Mouse (Mus musculus) kidney, adult 2 months (tissue): Measurements from ENCODE around the gene Ttc12.

Experiments
- CTCF ChIP-seq: fragments of 200-500 bp; conservative IDR thresholded peaks from 2 replicates; pipeline ENCODE4 v1.5.1; 2011; ENCODE audit warnings: low read depth, mild to moderate bottlenecking, control low read depth, low read length, moderate library complexity, mixed read lengths; ENCODE audit not compliant: insufficient read depth, insufficient read length
- POLR2A ChIP-seq: fragments of 200-500 bp; IDR thresholded peaks from one replicate; pipeline ENCODE4 v1.6.1; 2011; ENCODE audit warnings: low read depth, low read length, control low read depth

GRCm38 (mm10) chr9:49507829-49508585, 22.0 kb upstream of the Ttc12 start:
- TF ChIP-seq CTCF (no peak), POLR2A (no peak)
